Mouse (Mus musculus) retina, adult 2 months (tissue): ENCODE data around the gene Mtfr2.

Experiments used
- DNase-seq: peaks from one replicate; pipeline ENCODE4 v3.0.0-alpha.2; 2012; ENCODE audit warnings: low read depth, low spot score

Gene Mtfr2

DNA sequence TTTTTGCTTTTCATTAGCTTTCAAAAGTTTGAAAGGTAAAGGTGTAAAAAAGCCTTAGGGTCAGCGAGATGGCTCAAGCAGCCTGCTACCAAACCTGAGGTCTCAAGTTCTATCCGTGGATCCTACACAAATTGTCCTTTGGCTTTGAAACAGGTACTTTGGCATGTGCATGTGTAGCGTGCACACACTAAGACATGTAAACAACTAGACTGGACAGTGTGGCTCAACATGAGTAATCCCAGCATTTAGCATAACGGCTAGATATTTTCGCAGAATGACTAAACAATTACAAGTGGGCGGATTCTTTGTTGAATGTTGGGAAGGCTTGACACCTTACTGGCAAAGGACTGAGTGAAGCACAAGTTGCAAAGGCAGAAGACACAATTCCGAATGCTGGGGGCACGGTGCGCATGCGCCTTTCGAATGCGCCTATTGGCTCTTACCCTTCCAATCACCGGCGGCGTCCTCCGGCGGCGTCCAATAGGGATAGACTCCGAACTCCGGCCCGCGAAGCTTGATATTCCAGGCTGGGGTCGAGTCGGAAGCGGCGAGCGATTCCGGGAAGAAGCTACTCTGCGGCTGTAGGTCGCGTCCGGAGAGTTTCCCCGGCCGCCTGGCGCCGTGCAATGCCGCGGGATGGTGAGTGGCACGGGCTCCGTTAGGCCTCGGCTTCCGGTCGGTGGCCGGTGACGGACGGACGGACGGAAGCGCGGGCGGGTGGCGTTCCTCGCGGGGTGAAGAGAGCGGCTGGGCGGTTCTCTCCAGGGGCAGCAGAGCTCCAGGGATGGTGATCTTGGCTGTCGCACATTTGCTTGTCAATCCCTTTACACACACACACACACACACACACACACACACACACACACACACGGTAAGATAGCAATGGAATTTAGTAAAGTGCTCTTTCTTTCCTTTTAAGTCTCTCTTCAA lies at the start of gene Mtfr2:
Mtfr2 (plus strand) TSS at position 486 of the 930 bp plus-strand sequence.
- peak; percentile 78 for DNase-seq

DNA sequence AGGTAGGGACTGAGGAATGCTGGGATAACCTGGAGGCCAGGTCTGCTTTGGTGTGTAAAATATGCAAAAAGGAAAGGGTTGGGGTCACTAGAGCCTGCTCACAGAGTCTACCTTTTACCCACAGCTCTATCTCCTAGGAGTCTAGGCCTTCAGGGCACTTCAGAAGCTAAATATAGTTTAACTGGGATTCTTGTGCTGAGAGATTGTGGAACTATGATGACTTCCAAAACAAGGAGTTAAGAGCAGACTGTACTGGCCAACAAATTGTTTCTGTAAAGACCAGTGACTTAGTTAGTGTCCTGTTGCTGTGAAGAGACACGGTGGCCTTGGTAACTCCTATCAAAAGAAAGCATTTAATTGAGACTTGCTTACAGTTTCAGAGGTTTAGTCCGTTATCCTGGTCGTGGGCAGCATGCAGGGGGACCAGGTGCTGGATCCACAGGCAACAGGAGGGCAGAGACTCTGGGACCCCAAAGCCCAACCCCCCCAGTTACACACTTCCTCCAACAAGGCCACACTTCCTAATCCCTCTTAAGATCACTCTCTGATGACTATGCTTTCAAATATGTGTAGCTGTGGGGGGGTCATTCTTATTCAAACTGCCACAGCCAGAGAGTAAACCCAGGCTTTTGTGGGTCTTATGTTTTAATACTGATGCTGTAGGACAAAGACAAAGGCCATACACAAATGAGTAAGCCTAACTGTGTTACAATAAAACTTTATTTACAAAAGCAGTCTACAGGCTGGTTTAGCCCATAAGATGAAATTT lies 49.2 kb upstream of the Mtfr2 start:
- no peak for DNase-seq

DNA sequence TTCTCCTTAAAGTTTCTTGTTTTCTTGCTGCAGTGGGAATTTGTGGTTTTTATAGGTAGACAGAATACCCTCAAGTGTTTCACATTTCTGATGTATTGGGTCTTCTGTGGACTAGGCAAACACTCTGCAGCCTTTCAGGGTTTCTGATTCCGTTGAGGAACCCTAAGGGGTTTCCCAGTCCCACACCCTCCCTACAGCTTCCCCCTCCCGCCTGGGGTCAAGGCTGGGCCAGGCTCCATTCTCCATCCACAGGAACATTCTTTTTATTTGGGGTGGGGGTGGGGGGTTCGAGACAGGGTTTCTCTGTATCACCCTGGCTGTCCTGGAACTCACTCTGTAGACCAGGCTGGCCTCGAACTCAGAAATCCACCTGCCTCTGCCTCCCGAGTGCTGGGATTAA lies 48.5 kb upstream of the Mtfr2 start:
- DNase-seq, result no peak

DNA sequence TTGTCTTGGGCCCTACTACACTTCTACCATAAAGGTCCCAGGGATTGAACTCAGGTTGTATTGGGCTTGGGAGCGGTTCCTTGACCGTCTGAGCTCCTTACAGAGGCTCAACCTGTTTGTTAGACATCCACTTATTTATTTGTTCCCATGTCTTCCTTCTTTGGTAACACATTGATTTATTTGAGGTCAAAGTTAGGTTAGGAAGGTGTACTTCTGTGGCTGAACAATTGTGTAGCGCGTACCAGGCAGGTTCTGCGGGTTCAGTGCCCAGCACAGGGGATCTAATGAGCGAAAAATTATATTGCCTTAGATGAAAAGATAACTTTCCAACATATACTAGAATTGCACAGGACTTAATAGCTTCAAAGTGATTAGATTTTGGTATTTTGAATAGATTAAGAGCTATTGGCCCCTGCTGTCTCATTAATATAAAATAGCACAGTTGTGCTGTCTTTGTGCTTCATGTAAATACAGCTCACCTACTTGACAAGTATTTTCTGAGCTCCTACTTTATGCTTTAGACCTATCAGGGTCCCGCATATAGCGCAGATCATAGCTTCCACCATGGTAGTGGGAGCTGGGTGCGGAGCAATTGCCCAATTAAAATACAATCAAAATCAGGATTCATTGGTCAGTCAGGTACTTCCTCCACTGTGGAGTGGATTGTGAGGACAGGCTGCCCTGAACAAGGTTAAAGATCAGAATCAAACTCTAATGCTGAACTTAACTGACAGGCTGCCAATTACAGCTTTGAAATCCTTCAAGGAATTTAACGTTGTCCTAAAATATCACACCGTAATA lies 36.4 kb upstream of the Mtfr2 start:
- no peak for DNase-seq

DNA sequence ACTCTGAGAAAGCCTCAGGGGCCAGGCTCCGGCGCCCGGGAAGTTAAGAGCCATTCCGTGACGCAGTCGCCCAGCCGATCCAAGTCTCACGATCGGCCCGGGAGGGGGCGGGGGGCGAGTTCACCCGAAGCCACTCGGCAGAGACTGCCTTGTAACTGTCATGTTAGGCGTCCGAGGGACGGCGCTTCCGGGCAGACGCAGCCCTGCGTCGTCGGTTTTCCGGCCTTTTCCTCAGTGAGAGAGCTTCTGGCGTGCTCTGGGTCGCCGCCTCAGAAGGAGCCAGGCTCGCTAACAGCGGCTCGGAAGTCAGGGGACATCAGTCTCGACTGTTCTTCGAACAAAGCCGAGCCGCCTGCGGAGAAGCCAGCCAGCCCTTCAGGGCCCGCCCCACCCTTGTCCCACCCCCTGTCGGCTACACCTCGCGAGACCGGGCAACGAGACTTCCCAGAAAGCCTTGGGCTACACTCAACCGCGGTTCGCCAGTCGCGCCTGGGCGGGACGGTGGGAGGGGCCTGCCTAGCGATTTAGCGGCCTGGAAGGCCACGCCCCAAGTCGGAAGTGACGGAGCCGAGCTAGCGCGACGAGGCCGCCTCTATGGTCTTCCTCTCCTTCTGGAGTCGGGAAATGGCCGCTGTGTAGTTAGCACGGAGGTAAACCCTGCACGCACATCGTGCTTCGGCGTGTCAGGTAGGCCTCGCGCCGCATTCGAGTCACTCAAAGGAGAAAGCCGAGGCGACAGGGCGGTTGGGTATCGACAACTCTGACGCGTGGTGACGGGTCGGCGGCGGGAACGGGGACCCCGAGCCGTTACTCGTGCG lies 35.4 kb upstream of the Mtfr2 start, which contains the start of gene Bclaf1:
Bclaf1 (plus strand) TSS at position 552 of the 818 bp plus-strand sequence.
- peak; percentile 98 for DNase-seq

DNA sequence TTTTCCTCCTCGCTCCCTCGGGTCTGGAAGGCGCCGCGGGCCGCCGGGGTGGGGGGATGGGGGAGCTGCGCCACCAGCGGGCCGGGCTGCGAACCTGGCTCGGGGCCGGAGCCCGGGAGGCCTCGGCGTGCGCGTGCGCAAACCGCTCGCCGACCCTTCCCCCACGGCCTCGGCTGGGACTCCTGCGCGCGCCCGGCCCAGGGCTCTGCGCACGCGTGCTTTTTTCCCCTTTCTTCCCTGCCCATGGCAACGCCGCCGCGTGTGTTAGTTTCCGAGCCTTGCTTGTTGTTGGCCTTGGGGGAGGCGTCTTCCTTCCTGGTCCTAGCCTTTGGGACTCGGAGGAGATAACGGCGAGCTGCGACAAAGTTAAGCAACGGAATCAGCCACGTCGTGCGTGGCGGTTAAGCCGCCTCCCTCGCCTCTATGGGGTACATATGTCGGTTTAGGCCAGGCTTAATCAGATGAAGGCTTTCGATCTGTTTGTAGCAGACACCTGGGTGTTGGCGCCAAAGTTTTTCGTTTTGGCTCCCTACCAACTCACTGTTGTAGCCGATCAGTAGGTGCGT lies 34.8 kb upstream of the Mtfr2 start:
- DNase-seq, result peak; percentile 37

DNA sequence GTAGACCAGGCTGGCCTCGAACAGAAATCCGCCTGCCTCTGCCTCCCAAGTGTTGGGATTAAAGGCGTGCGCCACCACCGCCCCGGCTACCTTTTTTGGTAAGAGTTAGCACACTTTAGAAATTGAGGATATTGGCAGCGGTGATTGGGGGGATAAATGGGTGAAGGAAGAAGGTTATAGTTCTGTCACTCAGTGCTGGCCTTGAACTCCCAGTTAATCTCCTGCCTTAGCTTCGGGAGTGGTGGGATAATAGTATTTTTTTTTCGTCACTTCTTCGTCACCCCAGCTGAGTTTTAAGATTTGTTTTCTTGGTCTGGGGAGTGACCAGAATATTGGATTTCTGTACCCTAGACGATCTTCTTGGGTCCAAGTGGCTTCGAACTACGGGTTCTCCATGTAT lies 34.1 kb upstream of the Mtfr2 start:
- no peak for DNase-seq

DNA sequence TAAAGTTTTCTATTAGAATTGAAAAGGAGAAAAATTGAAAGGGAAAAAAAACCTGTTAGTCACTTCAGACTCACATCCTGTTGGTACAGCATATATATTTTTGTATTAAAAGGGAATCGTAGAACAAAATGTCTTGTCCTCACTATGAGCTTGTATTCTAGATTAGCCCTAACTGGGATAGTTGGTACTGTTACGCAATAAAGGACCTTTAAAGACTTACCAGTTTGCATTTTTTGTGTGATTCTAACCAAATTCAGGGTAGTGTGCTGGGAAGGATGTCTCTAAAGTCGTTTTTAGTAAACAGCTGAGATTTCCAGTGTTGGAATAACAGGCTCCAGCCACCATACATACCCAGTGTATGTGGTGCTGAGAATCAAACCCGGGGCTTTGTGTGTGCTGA lies 33.6 kb upstream of the Mtfr2 start:
- DNase-seq, result no peak

DNA sequence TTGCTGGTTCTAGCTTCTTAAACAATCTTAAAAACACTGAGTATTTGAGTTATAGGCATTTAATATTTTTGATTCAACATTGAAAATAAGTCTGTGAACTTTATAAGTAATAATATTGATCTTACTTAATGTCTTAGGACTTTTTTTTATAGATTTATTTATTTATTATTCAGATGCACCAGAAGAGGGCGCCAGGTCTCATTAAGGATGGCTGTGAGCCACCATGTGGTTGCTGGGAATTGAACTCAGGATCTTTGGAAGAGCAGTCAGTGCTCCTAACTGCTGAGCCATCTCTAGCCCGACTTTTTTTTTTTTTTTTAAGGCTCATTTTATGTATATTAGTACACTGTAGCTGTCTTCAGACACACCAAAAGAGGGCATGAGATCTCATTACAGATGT lies 32.8 kb upstream of the Mtfr2 start:
- no peak for DNase-seq

DNA sequence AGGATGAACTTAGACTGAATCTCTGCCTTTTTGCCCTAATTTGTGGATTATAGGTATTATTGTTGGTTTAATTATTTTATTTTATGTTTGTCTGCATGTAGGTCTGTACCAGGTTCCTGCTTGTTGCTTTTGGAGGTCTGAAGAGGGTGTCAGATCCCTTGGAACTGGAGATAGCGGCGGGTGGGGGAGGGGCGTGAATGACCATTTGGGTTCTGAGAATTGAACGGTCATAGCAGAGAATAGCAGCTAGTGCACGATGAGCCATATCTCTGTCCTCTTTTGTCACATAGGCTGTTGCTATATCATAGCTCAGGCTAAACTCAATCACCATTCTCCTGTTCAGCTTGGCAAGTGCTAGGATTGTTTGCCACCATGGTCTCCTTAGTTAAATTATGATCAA lies 30.1 kb upstream of the Mtfr2 start:
- DNase-seq, result no peak

DNA sequence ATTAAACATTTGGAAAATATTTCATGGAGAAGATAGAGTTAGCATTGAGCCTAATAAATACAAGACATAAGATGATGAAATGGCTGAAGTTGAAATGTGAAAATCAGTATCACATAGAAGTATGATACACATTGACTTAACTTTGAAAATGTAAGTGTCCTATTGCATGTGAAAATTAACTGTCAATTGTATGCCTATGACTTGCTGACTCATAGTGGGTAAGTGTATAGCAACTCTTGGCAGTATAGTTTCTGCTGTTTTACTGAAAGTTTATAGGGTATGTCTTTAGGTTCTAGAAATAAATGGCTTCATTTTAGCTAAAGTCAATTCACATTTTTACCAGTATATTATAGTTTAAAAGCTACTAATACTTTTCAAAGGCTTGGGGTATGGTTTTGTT lies 21.3 kb upstream of the Mtfr2 start:
- no peak for DNase-seq

DNA sequence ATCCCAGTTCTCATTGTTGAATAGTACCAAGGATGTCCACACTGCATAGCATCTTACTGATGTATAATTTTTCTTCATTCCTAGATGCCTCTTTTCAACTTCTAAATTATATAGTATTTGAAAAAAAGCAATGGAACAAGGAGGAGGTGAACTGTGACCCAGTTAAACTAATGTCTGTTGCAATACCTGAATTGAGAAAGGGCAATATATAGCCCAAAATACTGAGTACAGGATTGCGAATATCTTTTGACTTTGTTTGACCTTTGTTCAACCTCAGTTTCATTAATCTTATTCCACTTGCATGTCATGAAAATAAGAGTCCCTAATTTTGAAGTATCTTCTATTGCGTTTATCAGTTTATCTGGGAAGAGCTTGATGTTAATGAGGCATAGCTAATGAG lies 16.3 kb upstream of the Mtfr2 start:
- DNase-seq, result no peak

DNA sequence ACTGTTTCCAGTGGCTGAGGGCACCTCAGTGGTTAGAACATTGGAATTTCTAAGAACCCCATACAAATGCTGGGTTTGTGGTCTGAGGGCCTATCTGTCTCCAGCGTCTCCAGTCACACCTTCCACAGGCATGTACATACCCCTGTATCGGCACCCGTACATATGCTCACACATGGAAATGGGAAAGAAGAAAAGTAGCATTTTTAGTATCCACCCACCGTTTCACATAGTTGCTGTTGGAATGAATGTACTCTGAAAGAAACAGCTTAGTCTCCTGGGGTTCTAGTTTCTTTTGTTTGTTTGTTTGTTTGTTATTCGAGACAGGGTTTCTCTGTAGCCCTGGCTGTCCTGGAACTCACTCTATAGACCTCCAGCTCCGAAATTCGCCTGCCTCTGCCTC lies 9.7 kb upstream of the Mtfr2 start:
- no peak for DNase-seq

DNA sequence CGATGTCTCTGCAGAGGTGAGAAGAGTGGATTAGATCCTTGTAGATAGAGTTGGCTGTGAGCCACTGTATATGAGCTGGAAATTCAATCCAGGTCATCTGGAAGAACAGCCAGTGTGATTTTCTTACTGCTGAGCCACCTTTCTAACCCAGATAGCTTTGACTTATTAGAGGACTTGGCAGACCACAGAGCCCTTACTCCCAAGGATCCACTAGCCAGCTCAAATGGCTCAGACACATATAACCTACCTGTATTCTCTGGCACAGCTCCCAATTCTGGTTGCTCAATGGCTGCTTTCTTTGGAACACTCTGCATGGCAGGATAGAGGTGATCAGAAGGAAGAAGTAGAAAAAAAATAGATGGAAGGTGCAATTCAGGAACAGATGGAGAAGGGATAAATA lies 1.8 kb upstream of the Mtfr2 start:
- no peak for DNase-seq

DNA sequence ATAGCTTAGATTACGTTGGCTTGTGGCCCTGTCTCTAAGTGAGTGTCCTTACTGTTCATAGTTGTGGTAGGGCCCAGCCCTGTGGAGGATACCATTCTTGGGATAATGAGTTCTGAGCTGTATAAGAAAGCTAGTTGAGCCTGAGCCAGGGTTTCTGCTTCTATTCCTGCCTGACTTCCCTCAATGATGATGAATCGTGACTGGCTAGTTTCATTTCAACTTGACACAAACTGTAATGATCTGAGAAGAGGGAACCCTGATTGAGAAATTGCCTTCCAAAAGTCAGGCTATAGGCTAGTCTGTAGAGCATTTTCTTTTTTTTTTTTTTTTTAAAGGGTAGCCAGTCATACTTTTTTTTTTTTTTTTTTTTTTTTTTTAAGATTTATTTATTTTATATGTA lies 1.3 kb downstream of the Mtfr2 start:
- no peak for DNase-seq

DNA sequence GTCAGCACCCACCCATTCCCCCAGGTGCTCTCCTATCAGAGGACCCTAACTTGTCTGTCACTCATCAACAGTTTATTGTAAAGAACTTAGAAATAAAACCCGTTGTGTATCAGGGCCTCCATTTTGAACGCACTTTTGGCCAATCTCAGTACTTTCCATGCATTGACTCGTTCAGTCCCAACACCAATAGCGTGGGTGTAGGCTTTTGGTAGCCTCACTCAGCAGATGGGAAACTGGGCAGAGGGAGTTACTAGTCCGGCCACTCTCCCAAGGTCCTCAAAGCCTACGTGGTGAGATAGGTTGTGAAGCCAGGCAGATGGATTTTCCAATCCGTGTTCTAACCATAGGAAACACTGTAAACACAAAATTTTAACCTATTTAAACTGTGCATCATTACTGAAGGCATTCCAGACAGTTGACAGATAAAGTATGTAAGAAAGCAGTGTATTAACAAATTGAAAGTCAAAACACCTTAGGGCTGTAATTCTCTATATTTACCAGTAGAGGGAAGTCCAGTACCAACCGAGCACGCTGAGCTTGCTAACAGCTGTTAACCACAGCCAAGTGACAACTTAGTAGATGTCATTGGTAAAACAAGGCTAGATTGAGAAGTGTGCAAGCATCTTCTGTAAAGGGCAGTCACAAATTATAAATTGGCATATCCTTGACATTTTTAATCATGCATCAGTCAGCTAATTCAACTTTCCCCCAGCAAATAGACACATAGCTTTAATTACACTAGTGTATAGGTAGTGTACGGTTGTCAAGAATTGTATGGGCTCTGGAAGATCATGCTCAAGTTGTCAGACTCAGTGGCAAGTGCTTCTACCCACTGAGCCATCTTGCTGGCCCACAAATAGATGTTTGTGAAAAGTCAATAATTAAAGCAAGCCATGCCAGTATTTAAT lies 14.2 kb downstream of the Mtfr2 start:
- DNase-seq, result peak; percentile 3

DNA sequence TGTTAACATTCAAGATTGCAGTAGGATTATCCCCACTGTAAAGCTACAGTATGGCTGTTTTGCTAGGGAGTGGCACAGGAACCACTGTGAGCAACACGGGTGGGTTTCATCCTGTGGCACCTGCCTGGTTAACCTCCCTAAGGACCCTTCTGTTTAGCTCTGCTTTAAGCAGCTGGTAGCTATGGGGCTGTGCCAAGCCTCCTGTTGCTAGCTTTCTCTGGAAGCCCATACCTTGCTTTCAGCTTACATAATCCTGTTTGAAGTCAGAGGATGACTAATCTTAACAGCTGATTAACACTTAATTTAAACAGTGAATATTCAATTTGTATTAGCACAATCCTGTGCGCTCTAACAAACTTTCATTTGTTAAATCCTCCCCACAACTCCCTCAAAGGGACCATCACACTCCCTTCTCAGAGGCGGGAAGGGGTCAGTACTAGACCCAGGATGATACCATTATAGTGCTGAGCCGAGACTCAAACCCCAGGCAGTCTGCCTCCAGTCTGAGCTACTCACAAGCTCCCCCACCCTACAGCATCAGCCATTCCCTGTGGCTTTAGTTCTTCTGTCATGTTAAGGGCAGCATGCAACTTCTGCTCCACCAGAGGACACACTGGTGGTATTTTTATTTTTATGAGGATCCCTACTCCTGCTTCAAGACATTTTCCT lies 15.0 kb downstream of the Mtfr2 start:
- no peak for DNase-seq

DNA sequence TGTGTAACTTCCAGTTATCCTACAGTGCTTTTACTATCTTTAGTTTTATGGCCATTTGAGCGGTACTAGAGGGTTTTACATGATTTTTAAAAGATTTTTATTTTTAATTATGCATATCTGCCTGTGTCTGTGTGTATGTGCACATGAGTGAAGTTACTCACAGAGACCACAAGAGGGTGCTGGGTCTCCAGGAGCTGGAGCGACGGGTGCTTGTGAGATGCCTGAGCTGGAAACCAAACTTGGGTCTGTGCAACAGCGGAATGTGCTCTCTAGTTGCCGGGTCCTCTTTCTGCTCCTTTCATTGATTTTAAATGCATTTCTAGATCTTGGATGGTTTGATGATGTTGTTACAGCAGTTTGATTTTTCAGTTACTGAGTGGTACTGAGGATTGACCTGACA lies 24.5 kb downstream of the Mtfr2 start:
- no peak for DNase-seq

DNA sequence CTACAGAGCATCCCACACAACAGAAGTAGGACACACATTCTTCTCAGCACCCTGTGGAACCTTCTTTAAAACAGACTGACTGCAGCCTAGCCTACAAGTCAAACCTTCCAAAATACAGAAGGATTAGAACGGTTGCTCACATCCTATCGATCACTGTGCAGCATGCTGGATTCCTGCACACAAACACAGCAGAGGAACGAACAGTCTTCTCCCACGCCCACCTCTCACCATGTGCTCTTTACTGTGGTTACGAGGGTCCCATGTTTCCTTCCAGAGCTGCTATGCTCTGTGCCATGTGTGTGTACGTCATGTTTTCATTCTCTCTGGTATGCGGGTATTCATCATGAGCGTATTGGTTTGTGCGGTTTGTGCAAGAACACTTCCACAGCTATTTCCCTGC lies 30.1 kb downstream of the Mtfr2 start:
- DNase-seq, result no peak
